Mouse (Mus musculus) left cerebral cortex, postnatal 10 days (tissue): ENCODE measurements around the gene Fkbp5. TPM values are rescaled to one million over a fixed set of nuclear protein-coding genes. Genes with fewer than 3 reads are reported as not detected.

Source experiments
- DNase-seq, 2 experiments: peaks; one replicate each; pipeline ENCODE4 v3.0.0; 2021 to 2022; ENCODE audit warnings: low spot score in 2 of 2, mixed read lengths in 1 of 2; ENCODE audit errors: extremely low spot score in 1 of 2
- intact Hi-C: fragments of 180-260 bp; cut with DNase I; formaldehyde crosslinking; loops from one replicate; pipeline ENCODE4 v1.15.1; 2025
- total RNA-seq, 2 experiments: library from RNA; stranded (reverse); gene quantifications; 2 replicates each; pipeline ENCODE4 v1.2.3; 2021

Gene Fkbp5
- total RNA-seq, 2 experiments from 2014 or later, result 26.8 to 50.6 TPM

DNA sequence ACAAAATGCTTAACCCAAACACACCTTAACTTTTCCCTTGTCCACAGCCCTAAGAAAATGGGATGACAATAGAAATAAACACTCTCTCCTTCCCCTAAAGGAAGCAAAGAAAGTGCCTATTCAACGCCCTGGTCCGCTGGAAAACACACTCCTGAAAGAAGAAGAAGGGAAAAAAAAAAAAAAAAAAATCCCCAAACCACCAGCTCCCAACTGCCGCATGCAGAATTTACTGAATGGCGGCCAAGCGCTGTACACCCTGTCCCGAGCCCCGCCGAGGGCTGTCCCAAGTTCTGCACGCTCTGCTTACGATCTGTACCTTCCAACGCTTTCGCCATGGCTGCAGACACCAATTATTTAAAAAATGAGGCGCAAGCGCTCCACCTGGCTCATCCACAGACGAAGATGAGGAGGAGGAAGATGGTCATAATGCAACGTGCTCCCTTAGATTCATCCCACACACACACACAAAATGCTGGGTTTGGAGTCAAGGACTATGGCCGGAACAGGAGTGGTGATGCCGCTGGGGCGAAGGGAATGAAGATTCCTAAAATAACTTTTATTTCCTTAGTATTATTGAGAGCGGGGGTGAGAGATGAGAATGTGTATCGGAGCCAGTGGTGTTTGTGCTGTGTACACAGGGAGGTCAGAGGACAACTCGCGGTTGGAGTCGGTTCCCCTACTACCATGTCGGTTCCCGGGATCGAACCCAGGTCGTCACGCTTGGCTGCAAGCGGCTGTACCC lies 32.5 kb downstream of the Fkbp5 start:
- intact Hi-C loops, result loop anchor here (2.0 kb wide), 1 partner anchor 38 kb away; no protein-coding TSS in a partner anchor

DNA sequence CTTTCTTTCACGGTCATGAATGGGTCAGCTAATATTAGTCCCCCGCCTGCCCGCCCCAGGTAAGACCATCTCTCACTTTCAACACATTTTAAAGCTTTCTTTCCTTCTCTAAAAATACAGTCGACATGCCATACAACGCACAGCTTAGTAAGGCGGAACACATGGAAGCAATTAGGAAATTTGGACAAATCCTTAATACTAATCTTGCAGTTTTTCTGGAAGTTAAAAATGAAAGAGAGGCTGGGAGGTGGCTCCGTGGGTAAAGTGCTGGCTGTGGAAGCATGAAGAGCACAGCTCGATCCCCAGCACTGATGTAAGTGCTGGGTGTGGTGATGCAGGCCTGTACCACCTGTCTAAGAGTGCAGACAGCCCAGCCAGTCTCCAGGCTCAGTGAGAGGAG lies 39.9 kb downstream of the Fkbp5 start:
- no peak for DNase-seq
- intact Hi-C loops, result no loop called here

More for the DNA sequence above, 32.5 kb downstream of the Fkbp5 start:
- peak in 1 of 2 experiments; percentile 16 for DNase-seq

GRCm38 (mm10) chr17:28476441-28476840 lies 40.9 kb downstream of the Fkbp5 start:
- intact Hi-C loops, result no loop called here

GRCm38 (mm10) chr17:28475593-28476325 lies 41.6 kb downstream of the Fkbp5 start:
- intact Hi-C loops, result no loop called here
- DNase-seq, result no peak

More at GRCm38 (mm10) chr17:28476441-28476840, 40.9 kb downstream of the Fkbp5 start:
- DNase-seq, result no peak

DNA sequence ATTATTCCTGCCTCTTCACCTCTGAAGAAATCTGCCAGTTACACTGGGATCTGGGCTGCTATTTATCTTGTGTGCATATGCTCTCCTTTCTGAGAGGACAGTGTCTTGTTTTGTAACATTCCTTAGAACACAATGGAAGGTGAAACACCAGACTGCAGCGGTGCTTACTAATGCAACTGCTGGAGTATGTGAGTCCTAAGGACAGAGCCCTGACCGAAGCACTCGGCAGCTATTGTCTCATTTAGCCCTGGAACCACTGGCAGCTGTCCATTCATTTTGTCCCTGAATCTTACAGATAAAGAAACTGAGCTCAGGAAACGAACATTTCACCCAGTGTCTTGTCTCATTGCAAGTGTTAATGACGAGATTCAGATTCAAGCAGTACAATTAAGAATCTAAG lies 44.6 kb downstream of the Fkbp5 start:
- intact Hi-C loops, result no loop called here
- no peak for DNase-seq

DNA sequence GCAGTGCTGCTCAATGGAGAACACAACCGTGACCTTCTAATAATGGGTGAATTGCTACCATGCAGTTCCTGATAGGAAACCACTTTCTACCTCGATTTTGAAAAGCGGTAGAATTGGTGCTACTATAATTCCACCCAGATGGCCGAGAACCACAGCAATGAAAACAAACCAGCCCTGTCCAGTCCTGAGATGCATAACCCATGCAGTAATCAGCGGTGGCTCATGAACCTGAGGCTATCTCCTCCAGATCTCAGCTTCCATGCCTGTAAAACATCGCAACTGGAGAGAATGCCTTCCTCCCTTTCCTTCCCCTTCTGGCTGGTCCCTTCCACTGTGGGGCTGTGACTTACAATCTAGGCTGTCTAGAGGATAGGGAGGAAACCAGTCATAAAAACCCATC lies 46.5 kb downstream of the Fkbp5 start:
- intact Hi-C loops, result no loop called here

DNA sequence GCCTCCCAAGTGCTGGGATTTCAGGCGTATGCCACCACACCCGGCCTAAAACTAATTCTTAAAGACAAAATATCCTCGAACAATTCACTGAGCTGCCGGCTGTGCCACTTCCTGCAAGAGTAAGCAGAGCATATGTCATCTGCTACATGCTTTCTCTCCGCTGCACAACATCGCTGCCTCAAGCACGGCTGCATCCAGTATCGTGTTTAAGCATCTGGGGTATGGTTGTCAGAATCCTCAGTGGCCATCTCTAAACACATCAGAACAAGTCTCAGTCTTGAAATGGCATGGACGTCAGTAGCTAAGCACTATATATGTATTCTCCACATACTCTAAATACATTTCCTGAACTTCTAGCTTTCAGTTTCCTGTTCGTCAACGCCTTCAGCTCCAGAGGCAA lies 49.6 kb downstream of the Fkbp5 start:
- intact Hi-C loops, result no loop called here
- no peak for DNase-seq

More for the DNA sequence above, 46.5 kb downstream of the Fkbp5 start:
- DNase-seq, result no peak

- intact Hi-C loops, result no loop called here
- DNase-seq, result no peak
Observed at GRCm38 (mm10) chr17:28465968-28466367, 51.4 kb downstream of the Fkbp5 start.

DNA sequence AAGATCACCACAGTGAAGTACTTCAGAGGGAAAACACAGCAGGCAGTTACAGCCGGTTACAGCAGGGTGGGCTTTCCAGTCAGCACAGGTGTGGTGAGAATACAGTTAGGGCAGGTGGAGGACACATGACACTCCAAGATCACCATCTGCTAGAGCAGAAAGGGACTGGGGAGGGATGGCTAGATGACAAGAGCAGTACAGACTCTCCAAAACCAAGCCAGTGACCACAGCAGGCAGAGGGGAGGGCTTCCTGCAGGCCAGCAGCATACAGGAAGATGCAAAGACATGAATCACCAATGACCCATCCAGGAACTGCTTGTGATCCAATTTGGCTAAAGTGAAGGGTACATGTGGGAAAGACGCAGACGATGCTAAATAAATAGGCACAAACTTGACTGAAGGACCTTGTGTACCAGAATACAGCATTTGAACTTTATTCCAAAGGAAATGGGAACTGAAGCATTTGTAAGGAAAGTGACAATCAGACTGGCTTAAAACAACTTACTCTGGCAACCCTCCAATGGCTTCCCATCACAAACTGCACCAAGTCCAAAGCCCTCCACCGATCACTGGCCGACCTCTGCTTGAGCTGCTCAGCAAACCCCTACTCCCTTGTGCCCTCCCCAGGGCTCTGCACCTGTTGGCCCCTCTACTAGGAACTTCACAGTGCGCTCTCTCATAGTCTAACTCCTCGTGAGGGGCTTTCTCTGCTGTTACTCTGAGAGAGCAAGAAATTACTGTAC lies 53.5 kb downstream of the Fkbp5 start:
- intact Hi-C loops, result no loop called here
- DNase-seq, result no peak

GRCm38 (mm10) chr17:28460388-28460787 lies 56.9 kb downstream of the Fkbp5 start:
- no peak for DNase-seq
- intact Hi-C loops, result no loop called here

DNA sequence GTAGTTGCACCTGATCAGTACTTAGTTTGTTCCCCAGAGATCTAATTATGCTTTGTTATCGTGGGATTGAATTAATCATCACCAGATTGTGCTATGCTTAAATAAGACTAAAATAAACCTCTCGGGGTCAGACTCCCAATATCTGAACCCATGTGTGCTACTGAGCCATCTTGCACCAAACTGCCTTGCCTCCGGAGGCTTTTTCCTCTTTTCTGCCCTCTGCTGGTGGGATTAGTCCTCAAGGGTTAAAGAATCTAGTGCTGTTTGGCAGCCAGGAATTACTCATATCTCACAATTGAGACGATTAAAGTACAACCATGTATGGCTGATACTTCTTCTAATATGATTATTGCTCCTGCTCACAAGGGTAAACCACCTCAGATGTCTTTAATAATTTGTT lies 62.2 kb downstream of the Fkbp5 start:
- DNase-seq, result peak in 1 of 2 experiments; percentile 31
- intact Hi-C loops, result loop anchor here (5.0 kb wide), 1 partner anchor 48 kb away; no protein-coding TSS in a partner anchor

DNA sequence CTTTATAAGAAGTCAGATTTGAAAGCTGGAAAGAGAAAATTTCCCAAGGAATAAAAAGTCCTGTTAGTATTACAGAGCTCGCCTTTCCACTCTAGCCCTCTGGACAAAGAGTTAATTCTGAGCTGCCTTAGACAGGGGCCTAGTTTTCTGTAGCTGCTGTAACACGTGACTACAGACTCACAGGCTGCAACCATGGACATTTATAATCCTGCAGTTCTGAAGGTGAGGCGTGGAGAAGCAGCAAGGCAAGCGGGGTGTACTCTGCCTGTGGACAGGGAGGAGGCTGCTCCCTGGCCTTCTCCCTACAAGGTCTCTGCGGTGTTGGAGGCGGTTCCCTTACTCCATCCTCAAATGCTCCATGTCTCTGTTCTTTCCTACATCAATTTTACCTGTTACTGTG lies 64.4 kb downstream of the Fkbp5 start:
- intact Hi-C loops, result no loop called here
- no peak for DNase-seq

DNA sequence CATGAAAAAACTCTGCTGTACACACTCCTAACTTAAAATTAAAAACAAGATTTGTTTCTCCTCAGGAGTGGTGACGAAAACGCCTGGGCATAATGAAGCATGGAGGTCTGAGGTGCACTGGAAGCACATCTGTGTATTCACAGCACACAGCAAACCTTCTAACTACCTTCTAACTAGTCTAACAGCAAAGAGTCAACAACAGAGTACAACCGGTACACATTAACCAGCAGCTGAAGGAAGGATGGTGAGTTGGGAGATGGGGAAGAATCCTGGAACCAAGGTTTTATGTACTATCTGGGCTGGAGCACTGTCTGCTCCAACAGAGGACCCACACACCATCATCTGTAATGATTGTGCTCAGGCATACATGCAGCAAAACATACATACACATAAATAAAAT lies 65.4 kb downstream of the Fkbp5 start:
- intact Hi-C loops, result no loop called here
- no peak for DNase-seq

GRCm38 (mm10) chr17:28451487-28451886 lies 65.8 kb downstream of the Fkbp5 start:
- intact Hi-C loops, result no loop called here
- no peak for DNase-seq

DNA sequence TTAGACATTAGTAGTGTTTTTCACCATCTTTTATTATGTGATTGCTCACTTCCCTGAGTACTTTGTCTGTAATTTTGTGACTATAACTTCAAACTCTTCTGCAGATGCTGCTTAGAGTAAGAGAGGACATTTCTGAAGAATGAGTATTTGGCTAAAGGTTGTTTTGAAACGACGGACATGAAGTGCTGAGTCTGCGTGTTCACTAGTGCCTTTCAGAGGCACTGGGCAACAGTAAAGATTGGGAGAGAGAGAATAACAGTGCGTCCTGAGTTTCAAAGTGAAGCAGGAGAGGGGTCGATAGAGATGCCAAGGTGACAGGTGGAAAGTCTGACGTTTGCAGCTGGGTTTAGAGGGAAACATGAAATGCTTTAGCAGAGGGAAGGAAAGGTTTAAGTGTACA lies 69.1 kb downstream of the Fkbp5 start:
- no peak for DNase-seq
- intact Hi-C loops, result no loop called here

- intact Hi-C loops, result no loop called here
- no peak for DNase-seq
Observed at GRCm38 (mm10) chr17:28447789-28448188, 69.5 kb downstream of the Fkbp5 start.

DNA sequence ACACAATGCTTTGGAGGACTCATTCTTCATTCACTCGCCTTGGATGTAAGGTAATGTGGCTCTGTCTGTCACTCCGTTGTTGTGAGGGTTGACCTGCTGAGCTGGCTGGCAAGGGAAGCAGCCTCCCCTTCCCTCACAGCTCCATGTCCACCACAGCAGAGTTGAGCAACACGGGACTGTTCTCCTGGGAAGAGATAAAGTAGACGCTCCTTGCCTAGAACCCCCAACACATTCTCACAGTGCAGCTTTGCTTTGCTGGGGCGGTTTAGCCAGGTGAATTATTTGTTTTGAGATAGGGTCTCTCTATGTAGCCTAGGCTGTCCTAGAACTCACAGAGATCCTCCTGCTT lies 70.5 kb downstream of the Fkbp5 start:
- intact Hi-C loops, result no loop called here
- no peak for DNase-seq

GRCm38 (mm10) chr17:28445886-28446819 lies 71.2 kb downstream of the Fkbp5 start:
- DNase-seq, result no peak
- intact Hi-C loops, result no loop called here

- intact Hi-C loops, result no loop called here
- DNase-seq, result no peak
Observed at GRCm38 (mm10) chr17:28442661-28443060, 74.7 kb downstream of the Fkbp5 start.
